Comparison of ENCODE assay signal across 22 mouse cellular contexts in genomic region chr13:63941170-63941569, GRCm38 (mm10).
A peak's percentile ranks its signal among the peaks of the same experiment; 100 is the strongest.
DNase-seq lines count a peak whose midpoint lies in the region; ATAC-seq lines count a peak whose summit lies in the region.
"Had no signal": no experiment of that assay in that cellular context is flagged by ENCODE, and none has a peak within 500 bp of the region (broad histone marks: within the 10 kb centered on the region; RNA-seq: fewer than 3 reads in every experiment).

No protein-coding gene starts in this region.

- peaks cover 24% of the 10 kb centered on the region for H3K4me1 ChIP-seq in heart, embryonic 12.5 days (replicated peaks)
- peaks cover 6% of the 10 kb centered on the region; the same call in 1 of the 2 replicates for H3K4me1 ChIP-seq in heart, embryonic 16.5 days (ENCODE audit: control insufficient read depth, insufficient read depth, low read length)
- H3K4me1 ChIP-seq in midbrain, embryonic 11.5 days (ENCODE audit: control insufficient read depth, insufficient read depth, low read length): peaks cover 11% of the 10 kb centered on the region
- peaks cover 18% of the 10 kb centered on the region for H3K4me1 ChIP-seq in midbrain, embryonic 10.5 days

- intact Hi-C loops in heart, postnatal 14 days (cut with DNase I): loop anchor here (5.0 kb wide), 1 partner anchor 46 kb away; no protein-coding TSS in a partner anchor

- H3K4me2 ChIP-seq in heart, embryonic 12.5 days: no peak overlapping the region
- no peak overlapping the region for H3K4me2 ChIP-seq in heart, embryonic 16.5 days (ENCODE audit: low read depth, low read length)
- no peak overlapping the region for H3K4me2 ChIP-seq in midbrain, embryonic 11.5 days
- H3K4me2 ChIP-seq: embryonic facial prominence, embryonic 15.5 days; hindbrain, embryonic 13.5 days had no signal

- H3K9ac ChIP-seq in heart, embryonic 12.5 days: no peak overlapping the region
- no peak overlapping the region for H3K9ac ChIP-seq in heart, embryonic 16.5 days (ENCODE audit: low read length)
- H3K9ac ChIP-seq in midbrain, embryonic 11.5 days (ENCODE audit: low read length): no peak overlapping the region
- H3K9ac ChIP-seq: embryonic facial prominence, embryonic 15.5 days; hindbrain, embryonic 13.5 days had no signal

- DNase-seq in heart, postnatal 14 days: no peak
- DNase-seq in heart, adult 8-10 months (ENCODE audit: low spot score): no peak
- peak; percentile 80 for DNase-seq in midbrain, embryonic 11.5 days (ENCODE audit: low spot score, missing footprints)
- DNase-seq in midbrain, embryonic 10.5 days (ENCODE audit: low spot score): no peak
- DNase-seq in layer of hippocampus, postnatal 10 days (ENCODE audit: low spot score in 2 of 2): no peak
- DNase-seq: adrenal gland, postnatal 10 days; cerebellum, adult 11 months; cerebellum, adult 8-10 months; cerebellum, postnatal 14 days; embryo, embryonic 11 days; gastrocnemius, adult 2 months; gastrocnemius, postnatal 36 days; heart, adult 11 months; kidney, adult 18-20 months had no signal

- no peak overlapping the region for H3K4me3 ChIP-seq in heart, embryonic 12.5 days
- H3K4me3 ChIP-seq in heart, embryonic 16.5 days (ENCODE audit: low read length): no peak overlapping the region
- no peak overlapping the region for H3K4me3 ChIP-seq in midbrain, embryonic 11.5 days (ENCODE audit: low read depth, low read length)
- no peak overlapping the region for H3K4me3 ChIP-seq in midbrain, embryonic 10.5 days
- H3K4me3 ChIP-seq: embryonic facial prominence, embryonic 15.5 days; erythroblast, embryonic 14.5 days; forebrain, embryonic 10.5 days; gastrocnemius, adult 2 months; hindbrain, embryonic 13.5 days had no signal

- H3K27ac ChIP-seq in heart, embryonic 12.5 days (ENCODE audit: poor library complexity, severe bottlenecking): no peak overlapping the region
- H3K27ac ChIP-seq in heart, embryonic 16.5 days (ENCODE audit: low read length): peak overlapping the region; percentile 38; the same call in 1 of the 2 replicates
- no peak overlapping the region for H3K27ac ChIP-seq in midbrain, embryonic 11.5 days (ENCODE audit: low read depth, low read length)
- no peak overlapping the region for H3K27ac ChIP-seq in midbrain, embryonic 10.5 days (replicated peaks)
- H3K27ac ChIP-seq: embryonic facial prominence, embryonic 15.5 days; forebrain, embryonic 10.5 days; gastrocnemius, adult 2 months; hindbrain, embryonic 13.5 days; hindbrain, postnatal 0 days had no signal

- peak; percentile 51; the same call in 1 of the 2 replicates for ATAC-seq in heart, embryonic 12.5 days (ENCODE audit: insufficient number of reproducible peaks, low FRiP score)
- ATAC-seq in heart, embryonic 16.5 days (replicated peaks; ENCODE audit: extremely low read depth, insufficient read depth, low FRiP score): peak; percentile 83
- no peak for ATAC-seq in midbrain, embryonic 11.5 days (ENCODE audit: low FRiP score)
- ATAC-seq: forebrain, embryonic 14.5 days; hindbrain, postnatal 0 days had no signal

- H3K9me3 ChIP-seq in heart, embryonic 12.5 days (replicated peaks): no peaks in the 10 kb centered on the region
- no peaks in the 10 kb centered on the region for H3K9me3 ChIP-seq in heart, embryonic 16.5 days (replicated peaks; ENCODE audit: control insufficient read depth, low read length)
- no peaks in the 10 kb centered on the region for H3K9me3 ChIP-seq in midbrain, embryonic 11.5 days (ENCODE audit: control insufficient read depth, low read length)
- no peaks in the 10 kb centered on the region for H3K9me3 ChIP-seq in midbrain, embryonic 10.5 days (replicated peaks)
- H3K9me3 ChIP-seq: embryonic facial prominence, embryonic 15.5 days; forebrain, embryonic 10.5 days; hindbrain, embryonic 13.5 days had no signal

- no peaks in the 10 kb centered on the region for H3K27me3 ChIP-seq in heart, embryonic 12.5 days (replicated peaks)
- H3K27me3 ChIP-seq in heart, embryonic 16.5 days (ENCODE audit: control insufficient read depth, insufficient read depth, low read length): no peaks in the 10 kb centered on the region
- H3K27me3 ChIP-seq in midbrain, embryonic 11.5 days (ENCODE audit: control insufficient read depth, insufficient read depth, low read length): peaks cover 45% of the 10 kb centered on the region
- H3K27me3 ChIP-seq in midbrain, embryonic 10.5 days (ENCODE audit: low read depth, poor library complexity, severe bottlenecking): peaks cover 81% of the 10 kb centered on the region
- H3K27me3 ChIP-seq: embryonic facial prominence, embryonic 15.5 days had no signal

- no peaks in the 10 kb centered on the region for H3K36me3 ChIP-seq in heart, embryonic 12.5 days
- no peaks in the 10 kb centered on the region for H3K36me3 ChIP-seq in heart, embryonic 16.5 days (ENCODE audit: control insufficient read depth, insufficient read depth)
- H3K36me3 ChIP-seq in midbrain, embryonic 11.5 days (ENCODE audit: control insufficient read depth, insufficient read depth, low read length): no peaks in the 10 kb centered on the region
- no peaks in the 10 kb centered on the region for H3K36me3 ChIP-seq in midbrain, embryonic 10.5 days
- H3K36me3 ChIP-seq: embryonic facial prominence, embryonic 15.5 days; forebrain, embryonic 10.5 days; hindbrain, embryonic 13.5 days had no signal

- 37% methylated on average over 4 of the region's 4 CpGs for WGBS in heart, embryonic 12.5 days
- 48% methylated on average over 4 of the region's 4 CpGs for WGBS in heart, embryonic 16.5 days
- WGBS in midbrain, embryonic 11.5 days: 88% methylated on average over 4 of the region's 4 CpGs
- 94% methylated on average over 4 of the region's 4 CpGs for WGBS in midbrain, embryonic 10.5 days
